Mouse (Mus musculus): ENCODE data around the gene Ing1.

DNA sequence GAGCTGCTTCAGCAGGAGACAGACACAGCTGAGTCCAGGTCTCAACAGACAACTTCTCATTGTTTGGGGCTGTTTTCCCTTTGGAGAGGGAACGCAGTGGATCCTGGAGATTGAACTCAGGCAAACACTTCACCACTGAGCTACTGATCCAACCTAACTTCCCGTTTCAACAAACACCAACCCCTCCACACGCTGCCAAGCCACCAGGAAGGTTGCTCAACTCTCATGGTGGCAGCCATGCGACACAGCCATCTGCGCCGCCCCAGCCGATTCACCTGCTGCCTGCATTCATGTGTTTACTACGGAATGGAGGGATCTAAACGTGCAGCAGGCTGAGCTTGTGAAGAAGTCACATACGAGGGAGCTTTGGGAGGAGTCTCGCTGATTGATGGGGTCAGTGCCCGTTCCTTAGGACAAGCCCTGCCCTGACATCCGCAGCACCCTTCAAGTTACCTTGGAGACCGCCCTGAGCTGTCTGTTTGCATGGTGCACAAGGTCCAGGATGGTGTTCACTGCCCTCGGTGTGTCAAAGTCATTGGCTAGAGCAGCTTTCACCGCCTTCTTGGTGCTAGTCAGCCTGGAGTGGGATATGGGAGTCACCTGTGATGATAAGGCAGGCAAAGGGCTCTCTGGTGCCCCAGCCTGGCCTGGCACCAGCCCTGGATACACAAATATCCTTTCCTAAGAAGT is 37.9 kb upstream of the Ing1 start:
- TF ChIP-seq GATA1 (IDR thresholded peaks at IDR 0.05; ENCODE audit: borderline replicate concordance, low read length) (no peak), FLI1 (IDR thresholded peaks at IDR 0.05; ENCODE audit: low read length) (no peak)

All from megakaryocyte, embryonic 14.5 days (primary cell).